Mouse (Mus musculus) midbrain, postnatal 0 days (tissue): ENCODE measurements around the gene Prpsap1. TPM values are rescaled to one million over a fixed set of nuclear protein-coding genes. Genes with fewer than 3 reads are reported as not detected.

Experiments used
- ATAC-seq: fragments of 200-750 bp; cut with Nextera tagmentation; 2 replicates; pipeline ENCODE4 v1.8.0; 2017; ENCODE audit warnings: moderate number of reproducible peaks, mild to moderate bottlenecking, moderate TSS enrichment, moderate library complexity; ENCODE audit not compliant: low FRiP score
- DNase-seq: peaks from one replicate; pipeline ENCODE4 v3.0.0-alpha.2; 2015; ENCODE audit warnings: low spot score
- H3K27ac ChIP-seq: fragments of 300-500 bp; sonication (generic); 2 replicates; pipeline ENCODE4 v1.5.1; 2014; ENCODE audit warnings: low read depth, mild to moderate bottlenecking, low read length, mixed read lengths
- H3K27me3 ChIP-seq: fragments of 300-500 bp; sonication (generic); 2 replicates; pipeline ENCODE4 v1.6.1; 2014; ENCODE audit warnings: low read length, control low read depth, mixed read lengths; ENCODE audit not compliant: insufficient read depth
- H3K36me3 ChIP-seq: fragments of 300-500 bp; sonication (generic); 2 replicates; pipeline ENCODE4 v1.6.1; 2014; ENCODE audit warnings: low read length, control low read depth, mixed read lengths; ENCODE audit not compliant: insufficient read depth
- H3K4me1 ChIP-seq: fragments of 300-500 bp; sonication (generic); 2 replicates; pipeline ENCODE4 v1.6.1; 2014; ENCODE audit warnings: mild to moderate bottlenecking, control low read depth, antibody characterized with exemption, low read length, mixed read lengths; ENCODE audit not compliant: insufficient read depth
- H3K4me2 ChIP-seq: fragments of 300-500 bp; sonication (generic); 2 replicates; pipeline ENCODE4 v1.6.1; 2014; ENCODE audit warnings: low read depth, mild to moderate bottlenecking, low read length, mixed read lengths; ENCODE audit not compliant: poor library complexity, severe bottlenecking
- H3K4me3 ChIP-seq: fragments of 300-500 bp; sonication (generic); 2 replicates; pipeline ENCODE4 v1.5.1; 2014; ENCODE audit warnings: low read depth, mild to moderate bottlenecking, low read length, moderate library complexity
- H3K9ac ChIP-seq: fragments of 300-500 bp; sonication (generic); replicated peaks from 2 replicates; pipeline ENCODE4 v1.6.1; 2014; ENCODE audit warnings: mild to moderate bottlenecking, low read length, moderate library complexity, mixed read lengths; ENCODE audit not compliant: poor library complexity, severe bottlenecking
- H3K9me3 ChIP-seq: fragments of 300-500 bp; sonication (generic); 2 replicates; pipeline ENCODE4 v1.6.1; 2016; ENCODE audit warnings: low read length, control low read depth
- CTCF ChIP-seq: IDR thresholded peaks from 2 replicates; pipeline ENCODE4 v1.5.1; 2016; ENCODE audit warnings: antibody characterized with exemption, mild to moderate bottlenecking
- WGBS: fragments of 180-500 bp; shearing (Covaris S2); extraction: QIAGEN DNeasy Blood & Tissue Kit; methylation state at CpG from one replicate; pipeline ENCODE4 v1.1.7; 2014; 5-methylcytosine and 5-hydroxymethylcytosine counted together
- polyA plus RNA-seq: library from polyadenylated mRNA; unstranded; fragments of >200 nt; fragmentation: Nextera tagmentation; extraction: Ambion mirVana; gene quantifications from 2 replicates; pipeline ENCODE4 v1.2.1, GENCODE M21; 2015
- total RNA-seq: library from RNA; depleted of rRNA; stranded (reverse); fragments of >200 nt; gene quantifications from 2 replicates; pipeline ENCODE4 v1.2.3, GENCODE M21; 2014

The Prpsap1 gene
- total and polyA plus RNA-seq, 2 experiments from 2014 or later: 110 to 157 TPM

DNA sequence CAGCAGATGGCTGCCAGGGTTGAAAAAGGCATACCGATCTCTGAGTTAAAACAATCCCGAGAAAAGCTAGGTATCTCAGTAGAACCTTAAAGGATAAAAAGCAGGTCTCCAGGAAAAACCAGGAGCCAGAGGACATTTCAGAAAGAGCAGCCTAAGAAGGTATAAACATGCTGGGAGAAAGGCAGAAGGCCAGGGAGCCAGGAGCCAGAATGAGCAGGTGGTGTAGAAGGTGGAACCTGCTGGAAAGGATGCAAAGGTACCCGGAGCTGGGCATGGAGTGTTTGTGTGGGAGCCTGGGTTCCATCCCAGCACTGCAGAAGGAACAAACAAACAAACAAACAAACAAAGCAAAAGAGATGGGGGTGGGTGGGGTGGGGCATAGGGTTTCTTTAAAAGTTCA lies 44.7 kb downstream of the Prpsap1 start:
- no peak overlapping the region for H3K27ac ChIP-seq
- no peaks in the 10 kb centered on the region; the same call in 1 of the 2 replicates for H3K27me3 ChIP-seq
- H3K9me3 ChIP-seq: peaks cover 6% of the 10 kb centered on the region; the same call in 1 of the 2 replicates
- H3K9ac ChIP-seq: no peak overlapping the region
- ATAC-seq (no peak), DNase-seq (no peak)
- TF ChIP-seq CTCF: no peak
- no peak overlapping the region for H3K4me3 ChIP-seq
- no peak overlapping the region for H3K4me2 ChIP-seq
- 93% methylated on average over 3 of the region's 3 CpGs for WGBS
- no peaks in the 10 kb centered on the region; the same call in 1 of the 2 replicates for H3K4me1 ChIP-seq
- H3K36me3 ChIP-seq: no peaks in the 10 kb centered on the region

DNA sequence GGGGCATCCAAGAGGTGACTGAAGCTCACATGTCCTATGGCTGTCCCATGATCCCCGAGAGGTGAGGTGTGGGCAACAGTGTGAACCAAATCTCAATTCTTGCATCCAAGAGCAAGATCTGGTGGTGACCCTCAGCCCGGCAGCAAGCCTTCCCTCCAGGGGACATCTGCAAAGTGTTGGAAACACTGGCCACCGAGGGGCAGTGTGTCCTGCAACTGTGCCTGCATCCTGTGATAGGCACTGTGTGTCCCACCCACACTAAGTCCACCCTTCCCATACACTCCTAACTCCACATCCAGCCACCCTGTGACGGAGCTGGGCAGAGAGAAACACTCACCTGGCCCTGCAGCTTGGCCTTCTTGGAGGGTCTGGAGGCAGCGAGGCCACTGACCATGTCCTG lies 46.2 kb downstream of the Prpsap1 start:
- Histone ChIP-seq H3K4me1 (no peaks in the 10 kb centered on the region; the same call in 1 of the 2 replicates), H3K36me3 (no peaks in the 10 kb centered on the region), H3K4me3 (no peak overlapping the region), H3K27ac (no peak overlapping the region), H3K27me3 (no peaks in the 10 kb centered on the region; the same call in 1 of the 2 replicates), H3K4me2 (no peak overlapping the region), H3K9me3 (peaks cover 6% of the 10 kb centered on the region; the same call in 1 of the 2 replicates), H3K9ac (no peak overlapping the region)
- peak; percentile 45 for TF ChIP-seq CTCF
- ATAC-seq (no peak), DNase-seq (no peak)
- WGBS: 68% methylated on average over 5 of the region's 5 CpGs

GRCm38 (mm10) chr11:116446308-116446887 lies 47.6 kb downstream of the Prpsap1 start:
- no peak overlapping the region for H3K9ac ChIP-seq
- no peaks in the 10 kb centered on the region; the same call in 1 of the 2 replicates for H3K27me3 ChIP-seq
- no peak for TF ChIP-seq CTCF
- peak overlapping the region; percentile 24; the same call in 1 of the 2 replicates for H3K4me2 ChIP-seq
- H3K9me3 ChIP-seq: peaks cover 6% of the 10 kb centered on the region; the same call in 1 of the 2 replicates
- no peak for DNase-seq
- no peak for ATAC-seq
- H3K36me3 ChIP-seq: no peaks in the 10 kb centered on the region
- no peaks in the 10 kb centered on the region; the same call in 1 of the 2 replicates for H3K4me1 ChIP-seq
- H3K27ac ChIP-seq: no peak overlapping the region
- H3K4me3 ChIP-seq: no peak overlapping the region
- 20% methylated on average over 19 of the region's 19 CpGs for WGBS

DNA sequence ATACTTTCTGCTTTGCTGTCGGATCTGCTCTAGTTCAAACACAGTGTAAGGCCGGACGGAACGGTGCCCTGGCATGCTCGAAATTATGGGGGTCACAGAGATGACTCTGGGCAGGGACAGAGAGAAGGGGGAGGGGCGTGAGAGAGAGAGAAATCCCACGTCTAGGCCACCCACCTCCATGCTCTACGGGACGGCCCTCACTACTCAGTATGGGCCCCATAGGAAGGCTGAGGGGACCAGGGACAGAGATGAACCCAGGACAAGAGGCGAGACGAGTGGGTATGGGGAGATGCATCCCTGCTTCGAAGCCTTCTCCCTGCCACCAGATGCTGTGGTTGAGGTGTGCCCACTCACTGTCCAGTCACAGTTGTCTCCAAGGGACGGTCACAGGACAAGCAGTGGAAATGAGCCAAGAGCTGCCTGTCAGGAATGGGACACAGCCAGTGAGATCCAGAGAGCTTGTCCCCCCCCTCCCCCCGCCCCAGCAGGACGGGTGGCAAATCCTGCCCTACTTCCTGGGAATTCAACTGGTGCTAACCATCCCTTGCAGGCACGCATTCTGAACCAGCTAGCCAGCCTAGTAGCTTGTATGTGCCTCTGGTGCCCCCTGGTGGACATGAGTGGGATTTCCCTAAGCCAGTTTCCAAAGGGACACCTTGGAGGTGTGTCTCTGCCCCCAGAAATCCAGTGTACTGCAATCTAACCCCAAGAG lies 48.2 kb downstream of the Prpsap1 start:
- no peak overlapping the region for H3K9ac ChIP-seq
- H3K9me3 ChIP-seq: peaks cover 2% of the 10 kb centered on the region; the same call in 1 of the 2 replicates
- ATAC-seq: peak; percentile 28; the same call in 1 of the 2 replicates

GRCm38 (mm10) chr11:116443935-116444334 lies 50.1 kb downstream of the Prpsap1 start:
- ATAC-seq: no peak

More for the DNA sequence above, 48.2 kb downstream of the Prpsap1 start:
- WGBS: 28% methylated on average over 16 of the region's 16 CpGs
- Histone ChIP-seq H3K4me2 (no peak overlapping the region), H3K27me3 (no peaks in the 10 kb centered on the region; the same call in 1 of the 2 replicates), H3K4me3 (no peak overlapping the region), H3K4me1 (no peaks in the 10 kb centered on the region; the same call in 1 of the 2 replicates), H3K36me3 (no peaks in the 10 kb centered on the region), H3K27ac (no peak overlapping the region)
- DNase-seq: peak; percentile 93
- peak; percentile 100 for TF ChIP-seq CTCF

DNA sequence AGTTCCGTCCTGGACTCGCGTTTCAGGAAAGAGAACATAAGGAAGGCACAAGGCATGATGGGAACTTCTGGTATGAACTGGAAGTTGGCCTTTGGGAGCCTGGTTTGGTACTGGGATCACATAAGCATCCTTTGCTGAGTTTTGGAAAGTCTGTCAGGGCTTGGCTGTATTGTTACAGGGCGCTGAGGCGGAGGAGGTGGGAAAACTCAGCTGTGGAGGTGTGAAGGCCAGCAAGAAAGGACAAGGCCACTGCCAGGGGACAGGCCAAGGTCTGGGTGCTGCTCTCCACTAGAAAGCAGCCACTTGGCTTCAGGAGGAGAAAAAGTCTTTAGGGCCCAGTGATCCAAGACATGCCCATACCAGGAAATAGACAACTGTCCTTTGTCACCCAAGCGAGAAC lies 50.7 kb downstream of the Prpsap1 start:
- Histone ChIP-seq H3K9ac (no peak overlapping the region), H3K4me1 (no peaks in the 10 kb centered on the region; the same call in 1 of the 2 replicates), H3K27me3 (no peaks in the 10 kb centered on the region; the same call in 1 of the 2 replicates), H3K36me3 (peaks cover 7% of the 10 kb centered on the region), H3K9me3 (no peaks in the 10 kb centered on the region), H3K27ac (no peak overlapping the region), H3K4me2 (no peak overlapping the region), H3K4me3 (no peak overlapping the region)
- TF ChIP-seq CTCF: no peak
- DNase-seq: no peak
- WGBS: 90% methylated on average over 6 of the region's 6 CpGs
- no peak for ATAC-seq

More at GRCm38 (mm10) chr11:116443935-116444334, 50.1 kb downstream of the Prpsap1 start:
- H3K36me3 ChIP-seq: peaks cover 6% of the 10 kb centered on the region
- no peak overlapping the region for H3K27ac ChIP-seq
- no peak overlapping the region for H3K9ac ChIP-seq
- H3K27me3 ChIP-seq: no peaks in the 10 kb centered on the region; the same call in 1 of the 2 replicates
- WGBS: 87% methylated on average over 6 of the region's 6 CpGs
- H3K4me2 ChIP-seq: no peak overlapping the region
- H3K4me1 ChIP-seq: no peaks in the 10 kb centered on the region; the same call in 1 of the 2 replicates
- no peak for DNase-seq
- no peak for TF ChIP-seq CTCF
- H3K9me3 ChIP-seq: no peaks in the 10 kb centered on the region
- no peak overlapping the region for H3K4me3 ChIP-seq
